Mouse (Mus musculus) cerebellum, postnatal 25 days (tissue): ENCODE data around the gene Atf1.
A peak's percentile ranks its signal among the peaks of the same experiment; 100 is the strongest.

Experiments used
- DNase-seq, 2 experiments: peaks; one replicate each; pipeline ENCODE4 v3.0.0; 2021; ENCODE audit warnings: mixed read lengths in 2 of 2

Atf1 gene

GRCm38 (mm10) chr15:100307438-100308096 lies 79.9 kb downstream of the Atf1 start:
- peak; percentile 39 to 66 for DNase-seq
